Mouse (Mus musculus) C2C12 (cell line): ENCODE data around the gene Nanos2. TPM values are rescaled to one million over a fixed set of nuclear protein-coding genes. Genes with fewer than 3 reads are reported as not detected.

Experiments used
- H3K27me3 ChIP-seq: one replicate; pipeline ENCODE4 v1.6.1; 2011; ENCODE audit not compliant: control insufficient read depth, insufficient read depth, insufficient read length
- H3K36me3 ChIP-seq: one replicate; pipeline ENCODE4 v1.6.1; 2011; ENCODE audit not compliant: control insufficient read depth, insufficient read depth
- H3K4me3 ChIP-seq: one replicate; pipeline ENCODE4 v1.5.1; 2011; ENCODE audit warnings: mild to moderate bottlenecking, control low read depth; ENCODE audit not compliant: poor library complexity, insufficient read depth, severe bottlenecking
- H3K79me2 ChIP-seq: one replicate; pipeline ENCODE4 v1.6.1; 2011; ENCODE audit not compliant: control insufficient read depth, insufficient read depth
- H3K79me3 ChIP-seq: one replicate; pipeline ENCODE4 v1.6.1; 2011; ENCODE audit warnings: low read depth, control low read depth
- H3ac ChIP-seq: one replicate; pipeline ENCODE3; 2011; ENCODE audit warnings: low read depth; ENCODE audit not compliant: control insufficient read depth, insufficient read length
- CEBPB ChIP-seq: IDR thresholded peaks from one replicate; pipeline ENCODE4 v1.6.1; 2011; ENCODE audit warnings: low read depth, mild to moderate bottlenecking, control low read depth, moderate library complexity
- CTCF ChIP-seq: IDR thresholded peaks from one replicate; pipeline ENCODE4 v1.5.1; 2011; ENCODE audit not compliant: control insufficient read depth, insufficient read depth, insufficient read length
- FOSL1 ChIP-seq: IDR thresholded peaks from one replicate; pipeline ENCODE4 v1.8.0; 2011; ENCODE audit warnings: mild to moderate bottlenecking, low read length; ENCODE audit not compliant: poor library complexity, insufficient read depth, severe bottlenecking
- MAX ChIP-seq: IDR thresholded peaks from one replicate; pipeline ENCODE4 v1.6.1; 2011; ENCODE audit warnings: mild to moderate bottlenecking, control low read depth
- MYOD1 ChIP-seq: IDR thresholded peaks from one replicate; pipeline ENCODE4 v1.6.1; 2011; ENCODE audit warnings: low read depth; ENCODE audit not compliant: control insufficient read depth, insufficient read length
- MYOG ChIP-seq: IDR thresholded peaks from one replicate; pipeline ENCODE4 v1.6.1; 2011; ENCODE audit not compliant: control insufficient read depth, insufficient read length; ENCODE audit errors: extremely low read depth
- USF1 ChIP-seq: IDR thresholded peaks from one replicate; pipeline ENCODE4 v1.6.1; 2011; ENCODE audit warnings: low read depth, mild to moderate bottlenecking, control low read depth, moderate library complexity
- polyA plus RNA-seq: library from polyadenylated mRNA; unstranded; fragments of >200 nt; fragmentation: generic; extraction: Trizol; gene quantifications from one replicate; pipeline ENCODE4 v1.2.1, GENCODE M21; 2012; ENCODE audit warnings: missing spikeins

Gene Nanos2
- polyA plus RNA-seq, 1 experiment, result not detected

GRCm38 (mm10) chr7:19001066-19001806 is 14.0 kb downstream of the Nanos2 start:
- Histone ChIP-seq H3K27me3 (no peaks in the 10 kb centered on the region), H3K79me2 (peaks cover 21% of the 10 kb centered on the region), H3K4me3 (no peak overlapping the region), H3K36me3 (no peaks in the 10 kb centered on the region), H3ac (no peak overlapping the region), H3K79me3 (peaks cover 14% of the 10 kb centered on the region)
- TF ChIP-seq MYOG (no peak), MYOD1 (no peak), USF1 (no peak)

GRCm38 (mm10) chr7:19001807-19002085 is 14.5 kb downstream of the Nanos2 start:
- TF ChIP-seq USF1 (no peak), CTCF (no peak), MYOG (no peak), MYOD1 (no peak), MAX (no peak), FOSL1 (no peak), CEBPB (no peak)
- H3K4me3 ChIP-seq, result no peak overlapping the region
- peaks cover 26% of the 10 kb centered on the region for H3K79me2 ChIP-seq

GRCm38 (mm10) chr7:19002115-19002514 is 14.9 kb downstream of the Nanos2 start:
- Histone ChIP-seq H3ac (no peak overlapping the region), H3K4me3 (no peak overlapping the region), H3K79me3 (peaks cover 18% of the 10 kb centered on the region), H3K79me2 (peaks cover 29% of the 10 kb centered on the region), H3K36me3 (peaks cover 4% of the 10 kb centered on the region), H3K27me3 (no peaks in the 10 kb centered on the region)
- TF ChIP-seq USF1, result no peak
- TF ChIP-seq MYOD1, result no peak
- no peak for TF ChIP-seq FOSL1
- TF ChIP-seq MYOG, result no peak
- no peak for TF ChIP-seq CEBPB
- TF ChIP-seq CTCF, result no peak
- TF ChIP-seq MAX, result no peak

More at GRCm38 (mm10) chr7:19001807-19002085, 14.5 kb downstream of the Nanos2 start:
- no peaks in the 10 kb centered on the region for H3K27me3 ChIP-seq
- no peak overlapping the region for H3ac ChIP-seq
- H3K79me3 ChIP-seq, result peaks cover 16% of the 10 kb centered on the region
- H3K36me3 ChIP-seq, result peaks cover 1% of the 10 kb centered on the region

- no peak for TF ChIP-seq FOSL1
- no peak for TF ChIP-seq MYOG
- no peak for TF ChIP-seq USF1
- no peak for TF ChIP-seq CEBPB
- no peak for TF ChIP-seq CTCF
- TF ChIP-seq MYOD1, result no peak
- TF ChIP-seq MAX, result no peak
- Histone ChIP-seq H3K79me3 (peaks cover 18% of the 10 kb centered on the region), H3K4me3 (no peak overlapping the region), H3K27me3 (no peaks in the 10 kb centered on the region), H3K79me2 (peaks cover 33% of the 10 kb centered on the region), H3ac (peak overlapping the region; percentile 48), H3K36me3 (peaks cover 4% of the 10 kb centered on the region)
These were observed 15.8 kb downstream of the Nanos2 start for GRCm38 (mm10) chr7:19002848-19003498.

- TF ChIP-seq MYOG (no peak), MAX (peak; percentile 58), USF1 (no peak), FOSL1 (no peak), CTCF (no peak)
- no peaks in the 10 kb centered on the region for H3K27me3 ChIP-seq
- peak within 1 kb of the TSS; percentile 45 for H3K4me3 ChIP-seq
- H3K79me3 ChIP-seq, result peaks cover 18% of the 10 kb centered on the region
- H3K79me2 ChIP-seq, result peaks cover 33% of the 10 kb centered on the region
- peak within 1 kb of the TSS; percentile 97 for H3ac ChIP-seq
- H3K36me3 ChIP-seq, result peaks cover 4% of the 10 kb centered on the region
These were observed 16.9 kb downstream of the Nanos2 start, which contains the start of gene Irf2bp1 for GRCm38 (mm10) chr7:19003902-19004630. Gene Irf2bp1 (plus strand): TSS chr7:19004044.

GRCm38 (mm10) chr7:19004631-19005079 is 17.5 kb downstream of the Nanos2 start:
- peaks cover 33% of the 10 kb centered on the region for H3K79me2 ChIP-seq
- peak overlapping the region; percentile 97 for H3ac ChIP-seq
- peaks cover 18% of the 10 kb centered on the region for H3K79me3 ChIP-seq
- H3K27me3 ChIP-seq, result no peaks in the 10 kb centered on the region
- peak overlapping the region; percentile 45 for H3K4me3 ChIP-seq
- no peak for TF ChIP-seq MAX
- no peak for TF ChIP-seq FOSL1
- H3K36me3 ChIP-seq, result peaks cover 4% of the 10 kb centered on the region
